13 mouse cellular contexts compared by ENCODE assay signal in the genomic region with DNA sequence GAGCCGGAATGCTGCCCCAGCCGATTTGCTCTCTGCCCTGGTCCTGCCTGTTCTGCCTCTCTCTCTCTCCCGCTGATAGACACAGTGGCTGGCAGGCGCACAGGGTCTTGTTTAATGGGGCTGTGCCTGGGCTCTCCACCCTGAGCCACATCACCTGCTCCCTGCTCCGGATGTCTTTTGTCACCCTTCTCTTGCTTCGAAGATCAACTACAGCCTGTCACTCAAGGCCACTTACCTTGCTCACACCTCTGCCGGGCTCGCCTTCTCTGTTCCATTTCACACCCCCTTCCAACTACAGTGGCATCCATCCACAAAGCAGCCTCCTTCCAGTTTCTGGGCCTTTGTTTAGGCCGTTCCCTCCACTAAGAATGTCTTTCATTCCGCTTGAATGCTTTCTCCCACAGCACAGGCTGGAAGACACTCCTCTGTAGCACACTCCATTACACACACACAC. TPM values are rescaled to one million over a fixed set of nuclear protein-coding genes. Genes with fewer than 3 reads are reported as not detected.
DNase-seq lines count a peak whose midpoint lies in the region; ATAC-seq and TF ChIP-seq lines count a peak whose summit lies in the region.
"Had no signal": no experiment of that assay in that cellular context is flagged by ENCODE, and none has a peak within 500 bp of the region (broad histone marks: within the 10 kb centered on the region; RNA-seq: fewer than 3 reads in every experiment).

No protein-coding gene starts in this region.

- ATAC-seq in kidney, postnatal 0 days (replicated peaks; ENCODE audit: low FRiP score, low read depth), result peak; percentile 69
- no peak; the same call in 1 of the 2 replicates for ATAC-seq in embryonic facial prominence, embryonic 11.5 days (replicated peaks; ENCODE audit: insufficient number of reproducible peaks, low FRiP score, low TSS enrichment, low read depth)
- peak; percentile 53 for ATAC-seq in hindbrain, embryonic 14.5 days (ENCODE audit: low FRiP score)
- ATAC-seq in neural tube, embryonic 13.5 days (ENCODE audit: low read depth), result peak; percentile 52

- H3K36me3 ChIP-seq in kidney, postnatal 0 days (ENCODE audit: insufficient read depth, low read length), result no peaks in the 10 kb centered on the region
- no peaks in the 10 kb centered on the region for H3K36me3 ChIP-seq in embryonic facial prominence, embryonic 11.5 days (replicated peaks; ENCODE audit: control insufficient read depth, insufficient read depth, low read depth, low read length)
- H3K36me3 ChIP-seq in hindbrain, embryonic 14.5 days (replicated peaks; ENCODE audit: control insufficient read depth, insufficient read depth), result no peaks in the 10 kb centered on the region
- H3K36me3 ChIP-seq in neural tube, embryonic 13.5 days, result no peaks in the 10 kb centered on the region
- H3K36me3 ChIP-seq: embryonic facial prominence, embryonic 13.5 days; liver, embryonic 15.5 days had no signal

- no peak for TF ChIP-seq CTCF in kidney, postnatal 0 days (IDR thresholded peaks at IDR 0.05; ENCODE audit: low read depth)

- no peaks in the 10 kb centered on the region for H3K9me3 ChIP-seq in kidney, postnatal 0 days (replicated peaks; ENCODE audit: low read length)
- no peaks in the 10 kb centered on the region for H3K9me3 ChIP-seq in embryonic facial prominence, embryonic 11.5 days (replicated peaks; ENCODE audit: control insufficient read depth, low read length)
- no peaks in the 10 kb centered on the region for H3K9me3 ChIP-seq in hindbrain, embryonic 14.5 days (ENCODE audit: control insufficient read depth, low read length)
- H3K9me3 ChIP-seq in neural tube, embryonic 13.5 days, result no peaks in the 10 kb centered on the region
- H3K9me3 ChIP-seq: embryonic facial prominence, embryonic 13.5 days; liver, embryonic 15.5 days had no signal

- H3K27ac ChIP-seq in kidney, postnatal 0 days, result peak overlapping the region; percentile 71
- no peak overlapping the region for H3K27ac ChIP-seq in embryonic facial prominence, embryonic 11.5 days (replicated peaks; ENCODE audit: low read depth, low read length)
- peak overlapping the region; percentile 67 for H3K27ac ChIP-seq in hindbrain, embryonic 14.5 days
- peak overlapping the region; percentile 86 for H3K27ac ChIP-seq in neural tube, embryonic 13.5 days (replicated peaks)
- H3K27ac ChIP-seq: embryonic facial prominence, embryonic 13.5 days; liver, embryonic 15.5 days had no signal

- DNase-seq in kidney, postnatal 0 days (ENCODE audit: low spot score), result peak; percentile 50
- no peak for DNase-seq in kidney, postnatal 14 days
- peak; percentile 36 for DNase-seq in embryonic facial prominence, embryonic 11.5 days (ENCODE audit: low spot score)
- DNase-seq in hindbrain, embryonic 14.5 days (ENCODE audit: low spot score), result no peak
- DNase-seq in ovary, postnatal 36 days (ENCODE audit: low spot score), result no peak
- DNase-seq in cerebellum, adult 18-20 months, result no peak
- DNase-seq in cerebellum, adult 11 months, result no peak
- DNase-seq: gastrocnemius, postnatal 25 days; layer of hippocampus, adult 9-11 months; thymus, adult 2 months had no signal

- no peak overlapping the region for H3K4me2 ChIP-seq in kidney, postnatal 0 days (ENCODE audit: low read length)
- no peak overlapping the region for H3K4me2 ChIP-seq in embryonic facial prominence, embryonic 11.5 days (ENCODE audit: low read depth, low read length)
- H3K4me2 ChIP-seq in hindbrain, embryonic 14.5 days (replicated peaks), result no peak overlapping the region
- 0 out of 2 replicates have a peak overlapping the region, but pooled peaks have one; percentile 5 for H3K4me2 ChIP-seq in neural tube, embryonic 13.5 days
- H3K4me2 ChIP-seq: embryonic facial prominence, embryonic 13.5 days; liver, embryonic 15.5 days had no signal

- no peak overlapping the region for H3K9ac ChIP-seq in kidney, postnatal 0 days (ENCODE audit: low read depth, low read length)
- no peak overlapping the region for H3K9ac ChIP-seq in embryonic facial prominence, embryonic 11.5 days (replicated peaks; ENCODE audit: low read length)
- peak overlapping the region; percentile 41; the same call in 1 of the 2 replicates for H3K9ac ChIP-seq in hindbrain, embryonic 14.5 days
- H3K9ac ChIP-seq in neural tube, embryonic 13.5 days, result peak overlapping the region; percentile 26
- H3K9ac ChIP-seq: embryonic facial prominence, embryonic 13.5 days; liver, embryonic 15.5 days had no signal

- no peaks in the 10 kb centered on the region for H3K4me1 ChIP-seq in kidney, postnatal 0 days (replicated peaks; ENCODE audit: insufficient read depth, low read length)
- peaks cover 4% of the 10 kb centered on the region; the same call in 1 of the 2 replicates for H3K4me1 ChIP-seq in embryonic facial prominence, embryonic 11.5 days (ENCODE audit: control insufficient read depth, insufficient read depth, low read length)
- peaks cover 47% of the 10 kb centered on the region for H3K4me1 ChIP-seq in hindbrain, embryonic 14.5 days (replicated peaks; ENCODE audit: control insufficient read depth, insufficient read depth, low read length)
- H3K4me1 ChIP-seq in neural tube, embryonic 13.5 days (replicated peaks), result peaks cover 87% of the 10 kb centered on the region
- H3K4me1 ChIP-seq: liver, embryonic 15.5 days had no signal

- no peak overlapping the region for H3K4me3 ChIP-seq in kidney, postnatal 0 days (replicated peaks; ENCODE audit: low read depth, low read length)
- no peak overlapping the region for H3K4me3 ChIP-seq in embryonic facial prominence, embryonic 11.5 days (ENCODE audit: low read depth, low read length)
- no peak overlapping the region for H3K4me3 ChIP-seq in hindbrain, embryonic 14.5 days (replicated peaks; ENCODE audit: low read length)
- H3K4me3 ChIP-seq in neural tube, embryonic 13.5 days, result no peak overlapping the region
- H3K4me3 ChIP-seq: embryonic facial prominence, embryonic 13.5 days; liver, embryonic 15.5 days had no signal

- H3K27me3 ChIP-seq in kidney, postnatal 0 days (ENCODE audit: insufficient read depth, low read length), result no peaks in the 10 kb centered on the region
- no peaks in the 10 kb centered on the region for H3K27me3 ChIP-seq in embryonic facial prominence, embryonic 11.5 days (ENCODE audit: control insufficient read depth, insufficient read depth, low read length)
- no peaks in the 10 kb centered on the region for H3K27me3 ChIP-seq in hindbrain, embryonic 14.5 days (ENCODE audit: control insufficient read depth, insufficient read depth, low read length)
- no peaks in the 10 kb centered on the region for H3K27me3 ChIP-seq in neural tube, embryonic 13.5 days
- H3K27me3 ChIP-seq: embryonic facial prominence, embryonic 13.5 days; liver, embryonic 15.5 days had no signal

- WGBS in kidney, postnatal 0 days, result 20% methylated on average over 9 of the region's 10 CpGs
- 17% methylated on average over 10 of the region's 10 CpGs for WGBS in embryonic facial prominence, embryonic 11.5 days
- 14% methylated on average over 10 of the region's 10 CpGs for WGBS in hindbrain, embryonic 14.5 days
- WGBS in neural tube, embryonic 13.5 days, result 9% methylated on average over 10 of the region's 10 CpGs

RNA-seq across cellular contexts. Expression of a gene that starts 15.7 kb away (rescaled TPM):
- polyA plus RNA-seq in kidney, postnatal 0 days (2015; fragmentation: Nextera tagmentation; extraction: Ambion mirVana), result 4.5 and 4.6 TPM in 2 replicates
- polyA plus RNA-seq in embryonic facial prominence, embryonic 11.5 days (2014; fragmentation: Nextera tagmentation; extraction: Ambion mirVana), result 11.0 and 11.7 TPM in 2 replicates
- polyA plus RNA-seq in hindbrain, embryonic 14.5 days (2014; fragmentation: Nextera tagmentation; extraction: Ambion mirVana), result 26.6 and 28.1 TPM in 2 replicates
- 16.8 and 18.6 TPM in 2 replicates for polyA plus RNA-seq in neural tube, embryonic 13.5 days (2015; fragmentation: Nextera tagmentation; extraction: Ambion mirVana)

Comparison
In these comparisons a context has a peak if more than half of its experiments do, and no peak if none do; other contexts are left out.
1. DNase-seq: peak in kidney, postnatal 0 days (single experiment) and embryonic facial prominence, embryonic 11.5 days (single experiment); none in kidney, postnatal 14 days (single experiment), hindbrain, embryonic 14.5 days (single experiment), ovary, postnatal 36 days (single experiment), cerebellum, adult 18-20 months (0 of 2) and cerebellum, adult 11 months (single experiment).
2. H3K9ac ChIP-seq: peak in hindbrain, embryonic 14.5 days (single experiment) and neural tube, embryonic 13.5 days (single experiment); none in kidney, postnatal 0 days (single experiment) and embryonic facial prominence, embryonic 11.5 days (single experiment).